Mouse (Mus musculus): ENCODE measurements around the gene Zfp1.

DNA sequence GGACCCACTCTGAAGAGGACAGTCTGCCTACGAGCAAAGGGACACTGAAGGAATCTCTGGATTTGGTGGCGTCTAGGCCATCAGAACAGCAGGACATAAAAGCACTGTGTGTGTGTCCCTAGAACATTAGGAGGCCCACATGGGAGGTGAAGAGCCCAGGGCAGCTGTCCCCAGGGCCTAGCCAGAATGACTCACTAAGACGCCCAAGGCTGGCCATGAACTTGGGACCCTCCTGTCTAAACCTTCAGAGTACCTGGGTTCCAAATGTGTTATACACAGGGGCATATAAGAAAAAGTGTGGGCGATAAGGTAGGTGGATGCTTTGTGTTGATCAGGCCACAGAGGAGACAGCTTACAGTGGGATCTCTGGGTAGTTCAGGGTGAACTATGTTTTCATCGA is 57.5 kb downstream of the Zfp1 start:
- no peak for TF ChIP-seq CTCF (conservative IDR thresholded peaks at IDR 0.05; ENCODE audit: low read length)
- no peak for TF ChIP-seq NANOG (IDR thresholded peaks at IDR 0.05; ENCODE audit: borderline replicate concordance, low read length)

Data from E14TG2a.4 (cell line).